Mouse (Mus musculus) liver, embryonic 14.5 days (tissue): ENCODE data around the gene Snx21. TPM values are rescaled to one million over a fixed set of nuclear protein-coding genes. Genes with fewer than 3 reads are reported as not detected.

Experiments used
- ATAC-seq: fragments of 200-750 bp; cut with Nextera tagmentation; 2 replicates; pipeline ENCODE4 v1.8.0; 2017; ENCODE audit warnings: moderate number of reproducible peaks, mild to moderate bottlenecking, moderate library complexity; ENCODE audit not compliant: insufficient read depth
- DNase-seq, 3 experiments: peaks; one replicate each; pipeline ENCODE4 v3.0.0-alpha.2; 2012 to 2013; ENCODE audit warnings: low read depth in 3 of 3, low spot score in 3 of 3
- H3K27ac ChIP-seq: fragments of 300-500 bp; sonication (generic); 2 replicates; pipeline ENCODE4 v1.5.1; 2014; ENCODE audit warnings: moderate library complexity, mild to moderate bottlenecking, control low read depth, inconsistent platforms
- H3K27me3 ChIP-seq: fragments of 300-500 bp; sonication (generic); 2 replicates; pipeline ENCODE4 v1.6.1; 2014; ENCODE audit warnings: mild to moderate bottlenecking, low read length, moderate library complexity; ENCODE audit not compliant: control insufficient read depth, insufficient read depth
- H3K36me3 ChIP-seq: fragments of 300-500 bp; sonication (generic); replicated peaks from 2 replicates; pipeline ENCODE4 v1.6.1; 2014; ENCODE audit warnings: low read depth; ENCODE audit not compliant: control insufficient read depth, insufficient read depth
- H3K4me1 ChIP-seq, 2 experiments: fragments of 200-500 bp in 1 of 2; fragments of 300-500 bp in 1 of 2; sonication (generic) in 1 of 2; replicated peaks; 2 replicates each; pipeline ENCODE4 v1.6.1; 2012 to 2014; ENCODE audit warnings: antibody characterized with exemption in 1 of 2, inconsistent platforms in 1 of 2, low read length in 1 of 2; ENCODE audit not compliant: control insufficient read depth in 2 of 2, insufficient read depth in 2 of 2
- H3K4me2 ChIP-seq: fragments of 300-500 bp; sonication (generic); 2 replicates; pipeline ENCODE4 v1.6.1; 2014; ENCODE audit warnings: low read depth, mild to moderate bottlenecking, control low read depth, moderate library complexity
- H3K4me3 ChIP-seq, 2 experiments: fragments of 200-500 bp in 1 of 2; fragments of 300-500 bp in 1 of 2; sonication (generic) in 1 of 2; 2 replicates each; pipeline ENCODE4 v1.5.1; 2012 to 2014; ENCODE audit warnings: low read depth in 2 of 2, low read length in 2 of 2, mild to moderate bottlenecking in 2 of 2, control low read depth in 1 of 2, inconsistent platforms in 1 of 2, moderate library complexity in 1 of 2; ENCODE audit not compliant: insufficient read depth in 1 of 2
- H3K9ac ChIP-seq: fragments of 300-500 bp; sonication (generic); replicated peaks from 2 replicates; pipeline ENCODE4 v1.6.1; 2014; ENCODE audit warnings: mild to moderate bottlenecking, control low read depth, moderate library complexity
- H3K9me3 ChIP-seq: fragments of 300-500 bp; sonication (generic); 2 replicates; pipeline ENCODE4 v1.6.1; 2016; ENCODE audit warnings: low read length, mixed read lengths; ENCODE audit not compliant: control insufficient read depth
- CTCF ChIP-seq: IDR thresholded peaks from 2 replicates; pipeline ENCODE4 v1.5.1; 2016; ENCODE audit warnings: antibody characterized with exemption, low read depth, control low read depth
- EP300 ChIP-seq: IDR thresholded peaks from 2 replicates; pipeline ENCODE4 v1.6.1; 2016; ENCODE audit warnings: antibody characterized with exemption, low read depth
- WGBS: fragments of 180-500 bp; shearing (Covaris S2); extraction: QIAGEN DNeasy Blood & Tissue Kit; methylation state at CpG from one replicate; pipeline ENCODE4 v1.1.7; 2014; ENCODE audit not compliant: insufficient replicate concordance; 5-methylcytosine and 5-hydroxymethylcytosine counted together
- polyA plus RNA-seq, 2 experiments: library from polyadenylated mRNA; depleted of rRNA in 1 of 2; stranded (reverse) in 1 of 2; unstranded in 1 of 2; fragments of >200 nt; fragmentation: Nextera tagmentation in 1 of 2; extraction: Ambion mirVana in 1 of 2; gene quantifications; 2 replicates each; pipeline versions ENCODE4 v1.2.1 to v1.2.3; 2012 to 2014

The Snx21 gene
- polyA plus RNA-seq, 2 experiments: 2.3 to 2.9 TPM

DNA sequence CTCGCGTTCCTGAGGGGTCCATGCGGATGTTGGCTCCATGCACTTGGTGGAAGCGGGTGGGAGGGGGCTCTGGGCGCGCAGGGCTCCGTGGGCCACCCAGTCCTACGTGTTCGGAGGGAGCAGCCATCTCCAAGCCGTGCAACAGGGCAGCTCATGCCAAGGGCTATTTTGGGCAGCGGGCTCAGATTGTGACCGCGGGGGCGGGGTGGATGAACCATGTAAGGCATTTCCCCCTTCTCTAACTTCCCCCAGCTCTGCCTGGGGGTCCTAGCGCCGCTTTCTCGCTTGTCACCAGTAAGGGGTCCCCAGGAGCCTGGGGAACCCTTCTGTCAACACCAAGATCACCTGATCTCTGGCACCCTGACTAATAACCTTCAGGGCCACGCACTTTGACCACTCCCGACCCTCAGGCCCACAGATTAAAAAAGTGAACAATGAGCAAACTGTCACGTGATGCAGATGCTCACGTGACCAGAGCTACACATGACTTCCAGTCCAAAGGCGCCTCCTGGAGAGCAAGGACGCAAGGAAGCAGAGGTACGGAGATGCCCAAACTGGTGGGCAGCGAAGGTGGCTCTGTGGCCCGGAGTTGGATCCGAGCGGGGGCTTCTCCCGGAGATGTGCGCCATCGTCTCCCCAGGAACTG, 47.8 kb downstream of the Snx21 start, which contains the start of gene Neurl2:
TSS of gene Neurl2 (minus strand) at position 143 of the 646 bp plus-strand sequence.
- Histone ChIP-seq H3K36me3 (peaks cover 3% of the 10 kb centered on the region; the same call in 1 of the 2 replicates), H3K9me3 (no peaks in the 10 kb centered on the region), H3K4me2 (peak within 1 kb of the TSS; percentile 100), H3K27ac (peak within 1 kb of the TSS; percentile 64), H3K9ac (peak within 1 kb of the TSS; percentile 81), H3K4me1 (peaks cover 0 to 3% of the 10 kb centered on the region in 2 experiments; a peak in 1 of 4 replicates), H3K27me3 (no peaks in the 10 kb centered on the region), H3K4me3 (peak within 1 kb of the TSS; percentile 73 to 83)
- ATAC-seq: peak; percentile 59
- TF ChIP-seq EP300: no peak
- peak; percentile 44 for TF ChIP-seq CTCF
- DNase-seq: peak; percentile 83 to 86 (median 84)
- 0% methylated on average over 31 of the region's 31 CpGs for WGBS

GRCm38 (mm10) chr2:164834531-164834930, 48.9 kb downstream of the Snx21 start:
- 39% methylated on average over 8 of the region's 8 CpGs for WGBS
- TF ChIP-seq EP300 (no peak), CTCF (peak; percentile 23; the same call in 1 of the 2 replicates)
- DNase-seq (no peak), ATAC-seq (no peak)
- H3K36me3 ChIP-seq: peaks cover 3% of the 10 kb centered on the region; the same call in 1 of the 2 replicates
- peak overlapping the region; percentile 100 for H3K4me2 ChIP-seq
- no peaks in the 10 kb centered on the region for H3K9me3 ChIP-seq
- H3K4me1 ChIP-seq: peaks cover 0 to 3% of the 10 kb centered on the region in 2 experiments; a peak in 1 of 4 replicates
- H3K4me3 ChIP-seq: peak overlapping the region; percentile 73 to 83
- no peaks in the 10 kb centered on the region for H3K27me3 ChIP-seq
- peak overlapping the region; percentile 81 for H3K9ac ChIP-seq
- no peak overlapping the region for H3K27ac ChIP-seq

- no peak overlapping the region for H3K9ac ChIP-seq
- 95% methylated on average over 4 of the region's 4 CpGs for WGBS
- ATAC-seq (no peak), DNase-seq (no peak)
- peaks cover 3% of the 10 kb centered on the region; the same call in 1 of the 2 replicates for H3K36me3 ChIP-seq
- H3K9me3 ChIP-seq: no peaks in the 10 kb centered on the region
- peak overlapping the region; percentile 100 for H3K4me2 ChIP-seq
- H3K27me3 ChIP-seq: no peaks in the 10 kb centered on the region
- no peak overlapping the region for H3K4me3 ChIP-seq
- H3K4me1 ChIP-seq: peaks cover 0 to 3% of the 10 kb centered on the region in 2 experiments; a peak in 1 of 4 replicates
- no peak for TF ChIP-seq EP300
- TF ChIP-seq CTCF: no peak
- H3K27ac ChIP-seq: no peak overlapping the region
These were observed 49.5 kb downstream of the Snx21 start for GRCm38 (mm10) chr2:164835164-164835563.

Other genes starting within 250 kb of the Snx21 start
- 0.96 and 1.2 TPM in 2 replicates for gene Wfdc2, start 223.4 kb upstream of the Snx21 start, polyA plus RNA-seq (2012; rRNA removed)
- gene Wfdc2, start 223.4 kb upstream of the Snx21 start, polyA plus RNA-seq (2014; fragmentation: Nextera tagmentation; extraction: Ambion mirVana): 0.56 and 1.7 TPM in 2 replicates
- gene Spint3, start 212.4 kb upstream of the Snx21 start, polyA plus RNA-seq (2012; rRNA removed): not detected in 2 replicates
- not detected in 2 replicates for gene Spint3, start 212.4 kb upstream of the Snx21 start, polyA plus RNA-seq (2014; fragmentation: Nextera tagmentation; extraction: Ambion mirVana)
- 0.06 and 0.11 TPM in 2 replicates for gene Wfdc6a, start 200.4 kb upstream of the Snx21 start, polyA plus RNA-seq (2012; rRNA removed)
- 0.19 TPM in 1 of 2 replicates, not detected in the other for gene Wfdc6a, start 200.4 kb upstream of the Snx21 start, polyA plus RNA-seq (2014; fragmentation: Nextera tagmentation; extraction: Ambion mirVana)
- not detected in 2 replicates for gene Eppin, start 192.2 kb upstream of the Snx21 start, polyA plus RNA-seq (2012; rRNA removed)
- not detected in 2 replicates for gene Eppin, start 192.2 kb upstream of the Snx21 start, polyA plus RNA-seq (2014; fragmentation: Nextera tagmentation; extraction: Ambion mirVana)
- not detected in 2 replicates for gene Wfdc6b, start 172.3 kb upstream of the Snx21 start, polyA plus RNA-seq (2012; rRNA removed)
- gene Wfdc6b, start 172.3 kb upstream of the Snx21 start, polyA plus RNA-seq (2014; fragmentation: Nextera tagmentation; extraction: Ambion mirVana): not detected in 2 replicates
- gene Wfdc8, start 172.2 kb upstream of the Snx21 start, polyA plus RNA-seq (2012; rRNA removed): not detected in 2 replicates
- gene Wfdc8, start 172.2 kb upstream of the Snx21 start, polyA plus RNA-seq (2014; fragmentation: Nextera tagmentation; extraction: Ambion mirVana): not detected in 2 replicates
- not detected in 2 replicates for gene Wfdc16, start 147.0 kb upstream of the Snx21 start, polyA plus RNA-seq (2012; rRNA removed)
- gene Wfdc16, start 147.0 kb upstream of the Snx21 start, polyA plus RNA-seq (2014; fragmentation: Nextera tagmentation; extraction: Ambion mirVana): not detected in 2 replicates
- not detected in 2 replicates for gene Wfdc10, start 129.8 kb upstream of the Snx21 start, polyA plus RNA-seq (2012; rRNA removed)
- not detected in 2 replicates for gene Wfdc10, start 129.8 kb upstream of the Snx21 start, polyA plus RNA-seq (2014; fragmentation: Nextera tagmentation; extraction: Ambion mirVana)
- gene Wfdc9, start 129.2 kb upstream of the Snx21 start, polyA plus RNA-seq (2012; rRNA removed): not detected in 2 replicates
- not detected in 2 replicates for gene Wfdc9, start 129.2 kb upstream of the Snx21 start, polyA plus RNA-seq (2014; fragmentation: Nextera tagmentation; extraction: Ambion mirVana)
- gene Wfdc11, start 111.7 kb upstream of the Snx21 start, polyA plus RNA-seq (2012; rRNA removed): not detected in 2 replicates
- gene Wfdc11, start 111.7 kb upstream of the Snx21 start, polyA plus RNA-seq (2014; fragmentation: Nextera tagmentation; extraction: Ambion mirVana): not detected in 2 replicates
- gene Wfdc13, start 100.7 kb upstream of the Snx21 start, polyA plus RNA-seq (2012; rRNA removed): not detected in 2 replicates
- gene Wfdc13, start 100.7 kb upstream of the Snx21 start, polyA plus RNA-seq (2014; fragmentation: Nextera tagmentation; extraction: Ambion mirVana): not detected in 2 replicates
- gene Spint4, start 87.3 kb upstream of the Snx21 start, polyA plus RNA-seq (2012; rRNA removed): 0.08 TPM in 1 of 2 replicates, not detected in the other
- gene Spint4, start 87.3 kb upstream of the Snx21 start, polyA plus RNA-seq (2014; fragmentation: Nextera tagmentation; extraction: Ambion mirVana): not detected in 2 replicates
- gene Spint5, start 70.5 kb upstream of the Snx21 start, polyA plus RNA-seq (2012; rRNA removed): not detected in 2 replicates
- gene Spint5, start 70.5 kb upstream of the Snx21 start, polyA plus RNA-seq (2014; fragmentation: Nextera tagmentation; extraction: Ambion mirVana): not detected in 2 replicates
- gene Wfdc3, start 39.9 kb upstream of the Snx21 start, polyA plus RNA-seq (2012; rRNA removed): 1.7 and 1.9 TPM in 2 replicates
- 1.6 and 2.1 TPM in 2 replicates for gene Wfdc3, start 39.9 kb upstream of the Snx21 start, polyA plus RNA-seq (2014; fragmentation: Nextera tagmentation; extraction: Ambion mirVana)
- gene Dnttip1, start 39.8 kb upstream of the Snx21 start, polyA plus RNA-seq (2012; rRNA removed): 16.2 and 26.0 TPM in 2 replicates
- gene Dnttip1, start 39.8 kb upstream of the Snx21 start, polyA plus RNA-seq (2014; fragmentation: Nextera tagmentation; extraction: Ambion mirVana): 36.7 and 43.7 TPM in 2 replicates
- gene Ube2c, start 15.9 kb upstream of the Snx21 start, polyA plus RNA-seq (2012; rRNA removed): 459 and 465 TPM in 2 replicates
- gene Ube2c, start 15.9 kb upstream of the Snx21 start, polyA plus RNA-seq (2014; fragmentation: Nextera tagmentation; extraction: Ambion mirVana): 533 and 562 TPM in 2 replicates
- 0.15 and 0.32 TPM in 2 replicates for gene Tnnc2, start 5.9 kb upstream of the Snx21 start, polyA plus RNA-seq (2012; rRNA removed)
- gene Tnnc2, start 5.9 kb upstream of the Snx21 start, polyA plus RNA-seq (2014; fragmentation: Nextera tagmentation; extraction: Ambion mirVana): 0.44 TPM in 1 of 2 replicates, not detected in the other
- gene Acot8, start 19.1 kb downstream of the Snx21 start, polyA plus RNA-seq (2012; rRNA removed): 20.6 and 22.1 TPM in 2 replicates
- gene Acot8, start 19.1 kb downstream of the Snx21 start, polyA plus RNA-seq (2014; fragmentation: Nextera tagmentation; extraction: Ambion mirVana): 13.5 and 14.7 TPM in 2 replicates
- gene Zswim3, start 19.3 kb downstream of the Snx21 start, polyA plus RNA-seq (2012; rRNA removed): 2.2 and 2.4 TPM in 2 replicates
- 3.7 and 4.5 TPM in 2 replicates for gene Zswim3, start 19.3 kb downstream of the Snx21 start, polyA plus RNA-seq (2014; fragmentation: Nextera tagmentation; extraction: Ambion mirVana)
- 2.0 and 2.6 TPM in 2 replicates for gene Zswim1, start 36.9 kb downstream of the Snx21 start, polyA plus RNA-seq (2012; rRNA removed)
- gene Zswim1, start 36.9 kb downstream of the Snx21 start, polyA plus RNA-seq (2014; fragmentation: Nextera tagmentation; extraction: Ambion mirVana): 3.6 and 4.6 TPM in 2 replicates
- gene Spata25, start 42.7 kb downstream of the Snx21 start, polyA plus RNA-seq (2012; rRNA removed): not detected in 2 replicates
- gene Spata25, start 42.7 kb downstream of the Snx21 start, polyA plus RNA-seq (2014; fragmentation: Nextera tagmentation; extraction: Ambion mirVana): not detected in 2 replicates
- 69.5 and 82.7 TPM in 2 replicates for gene Ctsa, start 47.0 kb downstream of the Snx21 start, polyA plus RNA-seq (2012; rRNA removed)
- 59.4 and 60.8 TPM in 2 replicates for gene Ctsa, start 47.0 kb downstream of the Snx21 start, polyA plus RNA-seq (2014; fragmentation: Nextera tagmentation; extraction: Ambion mirVana)
- 0.70 and 1.2 TPM in 2 replicates for gene Neurl2, start 47.6 kb downstream of the Snx21 start, polyA plus RNA-seq (2012; rRNA removed)
- gene Neurl2, start 47.6 kb downstream of the Snx21 start, polyA plus RNA-seq (2014; fragmentation: Nextera tagmentation; extraction: Ambion mirVana): 1.0 and 1.5 TPM in 2 replicates
- gene Pltp, start 71.9 kb downstream of the Snx21 start, polyA plus RNA-seq (2012; rRNA removed): 8.4 and 9.6 TPM in 2 replicates
- 7.6 and 10.0 TPM in 2 replicates for gene Pltp, start 71.9 kb downstream of the Snx21 start, polyA plus RNA-seq (2014; fragmentation: Nextera tagmentation; extraction: Ambion mirVana)
- gene Pcif1, start 93.5 kb downstream of the Snx21 start, polyA plus RNA-seq (2012; rRNA removed): 19.6 and 20.2 TPM in 2 replicates
- gene Pcif1, start 93.5 kb downstream of the Snx21 start, polyA plus RNA-seq (2014; fragmentation: Nextera tagmentation; extraction: Ambion mirVana): 37.5 and 43.4 TPM in 2 replicates
- gene Zfp335, start 125.9 kb downstream of the Snx21 start, polyA plus RNA-seq (2012; rRNA removed): 8.8 and 10.1 TPM in 2 replicates
- 4.0 and 5.2 TPM in 2 replicates for gene Zfp335, start 125.9 kb downstream of the Snx21 start, polyA plus RNA-seq (2014; fragmentation: Nextera tagmentation; extraction: Ambion mirVana)
- 0.97 and 1.00 TPM in 2 replicates for gene Mmp9, start 155.0 kb downstream of the Snx21 start, polyA plus RNA-seq (2012; rRNA removed)
- 0.76 and 1.2 TPM in 2 replicates for gene Mmp9, start 155.0 kb downstream of the Snx21 start, polyA plus RNA-seq (2014; fragmentation: Nextera tagmentation; extraction: Ambion mirVana)
- gene Slc12a5, start 175.0 kb downstream of the Snx21 start, polyA plus RNA-seq (2012; rRNA removed): 0.42 and 0.60 TPM in 2 replicates
- 0.10 and 0.24 TPM in 2 replicates for gene Slc12a5, start 175.0 kb downstream of the Snx21 start, polyA plus RNA-seq (2014; fragmentation: Nextera tagmentation; extraction: Ambion mirVana)
- 11.7 and 13.5 TPM in 2 replicates for gene Ncoa5, start 249.0 kb downstream of the Snx21 start, polyA plus RNA-seq (2012; rRNA removed)
- 11.6 TPM in 2 replicates for gene Ncoa5, start 249.0 kb downstream of the Snx21 start, polyA plus RNA-seq (2014; fragmentation: Nextera tagmentation; extraction: Ambion mirVana)